Comparison of ENCODE assay signal across 7 mouse cellular contexts in the genomic region with DNA sequence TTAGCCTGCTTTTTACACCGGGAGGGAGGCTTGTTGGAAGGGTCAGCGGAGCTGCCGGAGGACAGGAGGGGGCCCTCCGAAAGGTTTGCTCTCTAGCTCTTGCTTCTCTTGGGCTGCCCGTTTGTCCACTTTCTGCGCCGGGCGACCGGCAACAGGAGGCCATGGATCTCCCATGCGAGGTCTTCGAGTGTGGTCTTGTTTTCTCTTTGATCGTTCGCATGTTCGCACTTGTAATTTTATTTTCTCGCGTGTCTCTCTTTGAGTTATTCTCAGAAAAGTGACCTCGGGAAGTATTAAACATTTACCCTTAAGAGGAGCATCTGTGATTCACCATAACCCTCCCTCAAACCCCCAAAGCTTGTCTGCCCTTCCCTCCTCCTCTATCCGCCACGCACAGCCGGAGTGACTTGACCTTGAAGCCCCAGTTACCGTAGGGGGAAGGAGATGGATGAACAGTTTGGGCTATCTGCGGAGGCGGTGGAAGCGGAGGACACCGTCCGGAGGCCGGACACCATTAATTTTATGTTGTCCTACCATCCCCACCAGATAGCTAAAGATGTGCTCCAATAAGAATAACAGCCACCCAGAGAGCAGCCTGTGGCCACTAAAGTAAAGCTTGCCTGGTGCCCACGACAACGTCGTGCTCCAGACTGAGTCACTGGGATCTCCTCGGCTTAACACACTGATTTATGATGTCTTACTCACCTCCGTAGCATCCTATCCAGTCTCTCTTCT. TPM values are rescaled to one million over a fixed set of nuclear protein-coding genes. Genes with fewer than 3 reads are reported as not detected.
A peak's percentile ranks its signal among the peaks of the same experiment; 100 is the strongest.
DNase-seq lines count a peak whose midpoint lies in the region; ATAC-seq and TF ChIP-seq lines count a peak whose summit lies in the region.

No protein-coding gene starts in this region.

- in situ Hi-C loops in ES-E14 (cut with MboI; ENCODE audit: low sequenced_read_pairs in 2 of 2, unreplicated experiment in 2 of 2) = no loop called here

- no peaks in the 10 kb centered on the region for H3K9me3 ChIP-seq in ES-E14 (ENCODE audit: control insufficient read depth, insufficient read depth, low read depth, low read length)
- H3K9me3 ChIP-seq in midbrain, embryonic 11.5 days (ENCODE audit: control insufficient read depth, low read length) = no peaks in the 10 kb centered on the region
- H3K9me3 ChIP-seq in stomach, postnatal 0 days (ENCODE audit: control insufficient read depth, low read length) = no peaks in the 10 kb centered on the region

- peak overlapping the region; percentile 82 to 100 for H3K4me3 ChIP-seq in ES-E14 (ENCODE audit: insufficient read depth in 1 of 2, low read depth in 1 of 2, low read length in 2 of 2, poor library complexity in 1 of 2, severe bottlenecking in 1 of 2)
- H3K4me3 ChIP-seq in embryonic fibroblast, embryonic 13.5 days (ENCODE audit: insufficient read depth, low read length) = peak overlapping the region; percentile 90
- peak overlapping the region; percentile 92 for H3K4me3 ChIP-seq in midbrain, embryonic 11.5 days (ENCODE audit: low read depth, low read length)
- peak overlapping the region; percentile 80 for H3K4me3 ChIP-seq in stomach, postnatal 0 days (ENCODE audit: low read depth, low read length)

- TF ChIP-seq CTCF in embryonic fibroblast, embryonic 13.5 days (IDR thresholded peaks at IDR 0.05; ENCODE audit: borderline replicate concordance, insufficient read depth, low read length) = no peak
- no peak for TF ChIP-seq CTCF in stomach, postnatal 0 days (IDR thresholded peaks at IDR 0.05; ENCODE audit: low read depth)

- H3K4me2 ChIP-seq in midbrain, embryonic 11.5 days = peak overlapping the region; percentile 54
- peak overlapping the region; percentile 66 for H3K4me2 ChIP-seq in stomach, postnatal 0 days (replicated peaks; ENCODE audit: low read depth)

- H3K27ac ChIP-seq in ES-E14 (ENCODE audit: insufficient read depth, low read depth, low read length, poor library complexity, severe bottlenecking) = peak overlapping the region; percentile 68
- peak overlapping the region; percentile 85 for H3K27ac ChIP-seq in embryonic fibroblast, embryonic 13.5 days (ENCODE audit: insufficient read depth, low read length)
- peak overlapping the region; percentile 90 for H3K27ac ChIP-seq in midbrain, embryonic 11.5 days (ENCODE audit: low read depth, low read length)
- H3K27ac ChIP-seq in stomach, postnatal 0 days (replicated peaks) = peak overlapping the region; percentile 94

- no peak for TF ChIP-seq EP300 in stomach, postnatal 0 days (optimal IDR thresholded peaks at IDR 0.05)

- DNase-seq in ES-E14 (ENCODE audit: low read depth, low spot score) = no peak
- DNase-seq in adrenal gland, postnatal 14 days = peak; percentile 56
- peak; percentile 10 for DNase-seq in heart, postnatal 4 days
- peak; percentile 12 to 22 for DNase-seq in layer of hippocampus, postnatal 25 days (ENCODE audit: extremely low spot score in 1 of 2, low spot score in 1 of 2)
- peak; percentile 96 for DNase-seq in midbrain, embryonic 11.5 days (ENCODE audit: low spot score, missing footprints)
- DNase-seq in stomach, postnatal 0 days (ENCODE audit: low spot score) = no peak

- under 1% methylated on average over 32 of the region's 32 CpGs for WGBS in midbrain, embryonic 11.5 days
- WGBS in stomach, postnatal 0 days = 2% methylated on average over 32 of the region's 32 CpGs

- peaks cover 13 to 14% of the 10 kb centered on the region in 2 experiments for H3K4me1 ChIP-seq in ES-E14 (ENCODE audit: control insufficient read depth in 2 of 2, insufficient read depth in 2 of 2, low read length in 2 of 2, poor library complexity in 1 of 2)
- H3K4me1 ChIP-seq in embryonic fibroblast, embryonic 13.5 days (ENCODE audit: control insufficient read depth, insufficient read depth, low read length) = no peaks in the 10 kb centered on the region
- H3K4me1 ChIP-seq in midbrain, embryonic 11.5 days (ENCODE audit: control insufficient read depth, insufficient read depth, low read length) = peaks cover 10% of the 10 kb centered on the region; the same call in 1 of the 2 replicates
- H3K4me1 ChIP-seq in stomach, postnatal 0 days (replicated peaks; ENCODE audit: control insufficient read depth, insufficient read depth) = no peaks in the 10 kb centered on the region

- peak overlapping the region; percentile 70 for H3K9ac ChIP-seq in ES-E14 (ENCODE audit: insufficient read depth, low read depth, low read length, poor library complexity, severe bottlenecking)
- peak overlapping the region; percentile 98 for H3K9ac ChIP-seq in midbrain, embryonic 11.5 days (ENCODE audit: low read length)
- peak overlapping the region; percentile 87 for H3K9ac ChIP-seq in stomach, postnatal 0 days (ENCODE audit: low read length)

- peak; percentile 45; the same call in 1 of the 2 replicates for TF ChIP-seq POLR2A in embryonic fibroblast, embryonic 13.5 days (IDR thresholded peaks at IDR 0.05; ENCODE audit: low read depth, low read length)

- ATAC-seq in midbrain, embryonic 11.5 days (ENCODE audit: low FRiP score) = no peak
- no peak for ATAC-seq in stomach, postnatal 0 days (ENCODE audit: low FRiP score, low TSS enrichment)

- no peaks in the 10 kb centered on the region for H3K36me3 ChIP-seq in ES-E14 (ENCODE audit: control insufficient read depth, insufficient read depth, low read length, poor library complexity, severe bottlenecking)
- H3K36me3 ChIP-seq in midbrain, embryonic 11.5 days (ENCODE audit: control insufficient read depth, insufficient read depth, low read length) = no peaks in the 10 kb centered on the region; the same call in 1 of the 2 replicates
- no peaks in the 10 kb centered on the region for H3K36me3 ChIP-seq in stomach, postnatal 0 days (ENCODE audit: control insufficient read depth, insufficient read depth, low read length)

- no peaks in the 10 kb centered on the region for H3K27me3 ChIP-seq in midbrain, embryonic 11.5 days (ENCODE audit: control insufficient read depth, insufficient read depth, low read length)
- no peaks in the 10 kb centered on the region for H3K27me3 ChIP-seq in stomach, postnatal 0 days (ENCODE audit: control insufficient read depth, insufficient read depth, low read length)

TF ChIP-seq in ES-E14, 5 proteins besides CTCF, POLR2A, EP300 and RAD21:
- TF ChIP-seq MAFK (IDR thresholded peaks at IDR 0.05; ENCODE audit: insufficient read depth, low read depth, low read length) (no peak), ZC3H11A (IDR thresholded peaks at IDR 0.05; ENCODE audit: borderline replicate concordance, low read depth, low read length) (no peak), CHD2 (IDR thresholded peaks at IDR 0.05; ENCODE audit: low read depth, low read length) (no peak), HCFC1 (IDR thresholded peaks at IDR 0.05; ENCODE audit: borderline replicate concordance, insufficient read depth, low read length) (no peak), ZNF384 (IDR thresholded peaks at IDR 0.05; ENCODE audit: low read depth, low read length) (no peak)
TF ChIP-seq in ES-E14: peak in this region for 0.

RNA-seq across cellular contexts. Expression of a gene that starts 0.5 kb away (rescaled TPM):
- total RNA-seq in ES-E14 (2012; rRNA removed) = 52.0 and 79.7 TPM in 2 replicates
- 29.1 and 31.2 TPM in 2 replicates for total RNA-seq in adrenal gland, postnatal 14 days (2021)
- polyA plus RNA-seq in embryonic fibroblast, embryonic 13.5 days (2011; ENCODE audit: insufficient read length, low read depth, missing spikeins) = 47.2 and 47.7 TPM in 2 replicates
- 10 to 100 TPM; 25.4 to 28.8 TPM for total RNA-seq in heart, postnatal 4 days (2021)
- 10 to 100 TPM; 50.0 to 56.8 TPM for total RNA-seq in layer of hippocampus, postnatal 25 days (2021)
- polyA plus RNA-seq in midbrain, embryonic 11.5 days (2014; fragmentation: Nextera tagmentation; extraction: Ambion mirVana) = 51.3 and 59.0 TPM in 2 replicates
- polyA plus RNA-seq in stomach, postnatal 0 days (2015; fragmentation: Nextera tagmentation; extraction: Ambion mirVana) = 10.9 and 11.5 TPM in 2 replicates

Comparison
In these comparisons a context has a peak if more than half of its experiments do, and no peak if none do; other contexts are left out.
1. DNase-seq: peak in adrenal gland, postnatal 14 days (single experiment), heart, postnatal 4 days (single experiment), layer of hippocampus, postnatal 25 days (2 of 2) and midbrain, embryonic 11.5 days (single experiment); none in ES-E14 (single experiment) and stomach, postnatal 0 days (single experiment).
2. Peak in every context shown above with its lines, with median percentiles within 50 percentile points of each other: H3K27ac ChIP-seq, H3K4me3 ChIP-seq and H3K9ac ChIP-seq.